Mouse (Mus musculus) mesoderm, embryonic 11.5 days (tissue): Measurements from ENCODE around the gene Klra2.
A peak's percentile ranks its signal among the peaks of the same experiment; 100 is the strongest.
"Not testable (repeated sequence)": the region's sequence is repeated elsewhere in the genome, so short reads cannot be mapped to it uniquely, and the experiment has no call there.

Experiments
- DNase-seq: peaks from one replicate; pipeline ENCODE4 v3.0.0-alpha.2; 2012; ENCODE audit warnings: low read depth, low spot score

Klra2 gene

GRCm38 (mm10) chr6:131247206-131247605 lies at the start of gene Klra2:
Gene Klra2 (minus strand): TSS chr6:131247362.
- DNase-seq: no peak

DNA sequence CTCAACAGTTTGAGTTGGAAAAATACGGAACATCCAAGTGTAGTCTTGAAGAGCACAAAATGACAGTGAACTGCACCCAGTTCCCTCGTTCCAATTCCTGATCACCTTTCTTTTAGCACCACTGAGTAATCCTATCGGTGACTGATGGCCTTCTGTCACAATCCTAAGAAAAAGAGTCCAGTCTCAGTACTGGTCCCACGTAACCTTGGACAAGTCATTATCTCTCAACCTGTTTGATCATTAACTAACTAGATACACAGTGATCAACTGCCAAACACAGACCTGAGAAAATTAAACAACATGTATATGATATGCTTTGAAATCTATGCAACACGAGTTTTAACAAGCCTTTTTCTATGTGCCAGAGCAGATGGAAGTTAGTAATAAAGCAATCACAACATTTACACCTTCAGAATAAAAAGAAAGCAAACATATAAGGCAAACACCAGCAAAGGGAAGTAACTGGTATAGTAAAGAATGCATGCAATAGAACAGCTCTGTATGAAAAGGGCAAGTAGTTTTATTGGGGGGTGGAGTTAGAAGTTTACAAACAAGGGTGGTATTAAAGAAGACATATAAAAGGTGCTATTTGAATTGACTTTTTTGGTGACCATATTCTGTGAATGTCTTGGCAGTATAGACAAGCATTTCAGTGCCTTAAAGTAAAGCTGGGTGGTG lies 47.4 kb upstream of the Klra2 start:
- DNase-seq: no peak

GRCm38 (mm10) chr6:131293916-131294315 lies 46.8 kb upstream of the Klra2 start:
- no peak for DNase-seq

GRCm38 (mm10) chr6:131292991-131293788 lies 46.0 kb upstream of the Klra2 start, which contains the start of gene Magohb:
Gene Magohb (minus strand): TSS chr6:131293244.
- DNase-seq: peak; percentile 90

DNA sequence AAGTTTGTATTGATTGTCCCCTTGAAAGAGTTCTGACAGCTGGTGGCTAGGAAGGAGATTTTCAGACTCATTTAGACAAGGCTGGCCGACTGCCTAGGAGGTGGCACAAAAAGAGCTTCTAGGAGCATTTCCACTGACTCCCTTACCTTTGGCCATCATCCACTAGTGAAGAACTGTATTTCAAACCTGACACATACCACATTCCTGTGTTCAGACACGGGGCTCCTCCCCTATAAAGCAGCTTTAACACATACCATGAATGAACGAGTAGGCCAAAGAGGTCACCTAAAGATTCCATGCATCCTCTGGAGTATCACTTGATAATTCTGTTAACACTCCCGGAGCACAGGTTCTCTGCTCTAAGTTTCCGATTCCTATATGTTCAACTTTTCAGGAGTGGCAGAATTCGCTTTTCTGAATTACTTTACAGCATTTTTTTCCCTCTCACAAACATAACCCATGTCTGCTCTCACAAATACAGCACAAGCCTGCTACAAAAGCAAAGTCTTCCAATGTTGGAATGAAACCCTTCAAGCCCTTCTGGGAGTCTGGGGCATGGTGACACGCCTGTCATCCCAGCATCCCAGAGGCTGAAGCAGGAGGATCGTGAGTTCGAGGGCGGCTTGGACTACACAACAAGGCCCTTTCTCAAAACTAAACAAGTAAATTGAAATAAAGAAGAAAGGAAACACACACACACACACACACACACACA lies 45.3 kb upstream of the Klra2 start:
- DNase-seq: peak; percentile 27

DNA sequence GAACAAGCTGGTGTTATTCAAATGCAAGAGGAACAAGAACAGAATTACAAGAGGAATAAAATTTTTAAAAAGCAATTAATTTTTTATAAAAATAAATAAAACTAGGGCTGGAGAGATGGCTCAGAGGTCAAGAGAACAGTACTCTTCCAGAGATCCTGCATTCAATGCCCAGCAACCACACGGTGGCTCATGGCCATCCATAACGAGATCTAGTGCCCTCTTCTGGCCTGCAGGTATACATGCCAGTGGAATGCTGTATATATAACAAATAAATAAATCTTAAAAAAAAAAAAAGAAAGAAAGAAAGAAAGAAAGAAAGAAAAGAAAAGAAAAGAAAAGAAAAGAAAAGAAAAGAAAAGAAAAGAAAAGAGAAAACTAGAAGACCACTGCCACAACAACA lies 43.3 kb upstream of the Klra2 start:
- DNase-seq: peak; percentile 37

DNA sequence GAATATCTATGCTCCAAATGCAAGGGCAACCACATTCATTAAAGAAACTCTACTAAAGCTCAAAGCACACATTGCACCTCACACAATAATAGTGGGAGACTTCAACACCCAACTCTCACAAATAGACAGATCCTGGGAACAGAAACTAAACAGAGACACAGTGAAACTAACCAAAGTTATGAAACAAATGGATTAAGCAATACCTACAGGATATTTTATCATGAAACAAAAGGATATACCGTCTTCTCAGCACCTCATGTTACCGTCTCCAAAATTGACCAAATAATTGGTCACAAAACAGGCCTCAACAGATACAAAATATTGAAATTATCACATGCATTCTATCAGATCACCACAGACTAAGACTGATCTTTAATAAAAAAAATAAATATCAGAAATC lies 31.0 kb upstream of the Klra2 start:
- DNase-seq: not testable (repeated sequence)

- no peak for DNase-seq
Measured at GRCm38 (mm10) chr6:131276659-131277058, 29.5 kb upstream of the Klra2 start.

DNA sequence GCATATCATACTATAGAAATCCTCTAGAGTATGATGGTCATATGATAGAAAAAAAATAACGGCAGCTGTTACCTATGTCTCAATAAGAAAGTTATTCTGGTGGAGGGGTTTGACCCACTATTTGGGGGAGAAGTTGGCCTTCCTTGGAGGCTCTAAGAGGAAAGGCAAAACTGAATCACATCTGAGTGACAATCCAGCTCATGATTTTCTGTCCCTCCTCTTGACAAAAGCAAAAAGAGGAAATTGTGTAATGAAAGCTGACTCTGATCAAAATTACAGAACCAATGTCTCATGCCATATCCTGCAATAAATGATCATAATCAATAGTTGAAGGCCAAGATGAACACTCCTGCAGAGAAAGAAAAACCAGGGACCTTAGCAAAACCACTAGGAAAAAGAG lies 25.1 kb upstream of the Klra2 start:
- DNase-seq: no peak

DNA sequence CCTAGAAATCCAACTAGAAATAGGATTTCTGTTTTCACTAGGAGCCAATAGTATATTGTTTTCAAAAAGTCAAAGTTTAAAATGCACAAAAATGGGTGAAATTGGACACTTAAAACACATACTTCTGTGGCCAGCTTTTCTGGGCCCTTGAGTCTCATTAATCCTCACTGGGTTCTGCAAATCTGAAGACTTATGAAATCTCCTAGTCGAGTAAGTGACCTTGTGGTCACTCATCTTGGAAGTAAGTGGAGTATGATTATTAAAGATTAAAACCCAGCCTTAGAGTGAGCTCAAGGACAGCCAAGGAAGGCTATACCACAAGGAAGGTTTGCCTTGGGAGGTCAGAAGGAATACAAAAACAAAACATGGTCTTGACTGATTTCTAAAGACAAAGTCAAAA lies 23.1 kb upstream of the Klra2 start:
- DNase-seq: no peak

GRCm38 (mm10) chr6:131269599-131269998 lies 22.4 kb upstream of the Klra2 start:
- DNase-seq: no peak

- DNase-seq: no peak
Measured at GRCm38 (mm10) chr6:131264175-131264574, 17.0 kb upstream of the Klra2 start.

DNA sequence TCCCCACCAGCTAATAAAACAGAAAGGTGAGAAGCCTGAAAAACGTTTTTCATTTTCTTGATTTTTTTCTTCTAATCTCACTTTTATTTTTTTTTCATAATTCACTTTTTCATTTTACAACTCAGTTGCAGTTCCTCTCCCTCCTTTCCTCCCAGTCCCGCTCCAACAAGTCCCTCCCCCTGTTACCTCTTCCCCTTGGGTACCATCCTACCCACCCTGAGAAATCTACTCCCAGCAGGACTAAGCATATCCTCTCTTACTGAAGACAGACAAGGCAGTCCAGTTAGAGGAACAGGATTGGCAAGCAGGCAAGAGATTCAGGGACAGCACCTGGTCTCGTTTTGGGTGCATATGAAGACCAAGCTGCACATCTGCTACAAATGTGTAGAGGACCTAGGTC lies 15.6 kb upstream of the Klra2 start:
- no peak for DNase-seq

- no peak for DNase-seq
Measured at GRCm38 (mm10) chr6:131262009-131262408, 14.8 kb upstream of the Klra2 start.

- DNase-seq: no peak
Measured at GRCm38 (mm10) chr6:131245081-131245480, 2.1 kb downstream of the Klra2 start.
